Mouse (Mus musculus) embryonic facial prominence, embryonic 14.5 days (tissue): ENCODE results near the gene Ist1. TPM values are rescaled to one million over a fixed set of nuclear protein-coding genes. Genes with fewer than 3 reads are reported as not detected.
A peak's percentile ranks its signal among the peaks of the same experiment; 100 is the strongest.

Source experiments
- ATAC-seq: fragments of 200-750 bp; cut with Nextera tagmentation; 2 replicates; pipeline ENCODE4 v1.8.0; 2017; ENCODE audit warnings: low read depth, moderate number of reproducible peaks, moderate TSS enrichment
- DNase-seq: peaks from one replicate; pipeline ENCODE4 v3.0.0-alpha.2; 2015; ENCODE audit warnings: low spot score
- H3K27ac ChIP-seq: fragments of 300-500 bp; sonication (generic); replicated peaks from 2 replicates; pipeline ENCODE4 v1.5.1; 2014; ENCODE audit warnings: low read depth, mild to moderate bottlenecking, low read length, moderate library complexity
- H3K27me3 ChIP-seq: fragments of 300-500 bp; sonication (generic); replicated peaks from 2 replicates; pipeline ENCODE4 v1.6.1; 2014; ENCODE audit warnings: low read length; ENCODE audit not compliant: control insufficient read depth, insufficient read depth
- H3K36me3 ChIP-seq: fragments of 300-500 bp; sonication (generic); 2 replicates; pipeline ENCODE4 v1.6.1; 2014; ENCODE audit warnings: low read length, mixed read lengths; ENCODE audit not compliant: control insufficient read depth, insufficient read depth
- H3K4me1 ChIP-seq: fragments of 300-500 bp; sonication (generic); 2 replicates; pipeline ENCODE4 v1.6.1; 2014; ENCODE audit warnings: antibody characterized with exemption, low read length; ENCODE audit not compliant: control insufficient read depth, insufficient read depth
- H3K4me2 ChIP-seq: fragments of 300-500 bp; sonication (generic); 2 replicates; pipeline ENCODE4 v1.6.1; 2014; ENCODE audit warnings: low read depth, mild to moderate bottlenecking, low read length, moderate library complexity, mixed read lengths
- H3K4me3 ChIP-seq: fragments of 300-500 bp; sonication (generic); 2 replicates; pipeline ENCODE4 v1.5.1; 2014; ENCODE audit warnings: low read depth, mild to moderate bottlenecking, low read length
- H3K9ac ChIP-seq: fragments of 300-500 bp; sonication (generic); 2 replicates; pipeline ENCODE4 v1.6.1; 2014; ENCODE audit warnings: low read depth, mild to moderate bottlenecking, low read length, moderate library complexity, mixed read lengths
- H3K9me3 ChIP-seq: fragments of 300-500 bp; sonication (generic); 2 replicates; pipeline ENCODE4 v1.6.1; 2016; ENCODE audit warnings: low read length; ENCODE audit not compliant: control insufficient read depth
- WGBS: fragments of 180-500 bp; shearing (Covaris S2); extraction: QIAGEN DNeasy Blood & Tissue Kit; methylation state at CpG from one replicate; pipeline ENCODE4 v1.1.7; 2014; 5-methylcytosine and 5-hydroxymethylcytosine counted together
- polyA plus RNA-seq: library from polyadenylated mRNA; unstranded; fragments of >200 nt; fragmentation: Nextera tagmentation; extraction: Ambion mirVana; gene quantifications from 2 replicates; pipeline ENCODE4 v1.2.1, GENCODE M21; 2014

Gene Ist1
- polyA plus RNA-seq: 118 and 136 TPM in 2 replicates

- Histone ChIP-seq H3K36me3 (no peaks in the 10 kb centered on the region), H3K4me1 (peaks cover 22% of the 10 kb centered on the region), H3K27me3 (no peaks in the 10 kb centered on the region), H3K9ac (peak within 1 kb of the TSS; percentile 80), H3K4me3 (peak within 1 kb of the TSS; percentile 63), H3K9me3 (no peaks in the 10 kb centered on the region), H3K4me2 (peak within 1 kb of the TSS; percentile 70), H3K27ac (peak within 1 kb of the TSS; percentile 56)
- DNase-seq (peak; percentile 100), ATAC-seq (peak; percentile 96)
- WGBS: 0% methylated on average over 44 of the region's 57 CpGs
Measured at GRCm38 (mm10) chr8:109693146-109693900, at the start of gene Ist1. Gene Ist1, minus strand, starts transcription at chr8:109693260.

GRCm38 (mm10) chr8:109738049-109738380 is 45.0 kb upstream of the Ist1 start:
- H3K27ac ChIP-seq: peak overlapping the region; percentile 65; the same call in 1 of the 2 replicates
- H3K27me3 ChIP-seq: no peaks in the 10 kb centered on the region
- H3K36me3 ChIP-seq: peaks cover 16% of the 10 kb centered on the region
- no peak; the same call in 1 of the 2 replicates for ATAC-seq
- H3K4me2 ChIP-seq: peak overlapping the region; percentile 96
- H3K9ac ChIP-seq: peak overlapping the region; percentile 98
- no peak for DNase-seq
- peak overlapping the region; percentile 98 for H3K4me3 ChIP-seq
- H3K9me3 ChIP-seq: no peaks in the 10 kb centered on the region
- peaks cover 10% of the 10 kb centered on the region for H3K4me1 ChIP-seq
- 73% methylated on average over 1 of the region's 1 CpGs for WGBS

DNA sequence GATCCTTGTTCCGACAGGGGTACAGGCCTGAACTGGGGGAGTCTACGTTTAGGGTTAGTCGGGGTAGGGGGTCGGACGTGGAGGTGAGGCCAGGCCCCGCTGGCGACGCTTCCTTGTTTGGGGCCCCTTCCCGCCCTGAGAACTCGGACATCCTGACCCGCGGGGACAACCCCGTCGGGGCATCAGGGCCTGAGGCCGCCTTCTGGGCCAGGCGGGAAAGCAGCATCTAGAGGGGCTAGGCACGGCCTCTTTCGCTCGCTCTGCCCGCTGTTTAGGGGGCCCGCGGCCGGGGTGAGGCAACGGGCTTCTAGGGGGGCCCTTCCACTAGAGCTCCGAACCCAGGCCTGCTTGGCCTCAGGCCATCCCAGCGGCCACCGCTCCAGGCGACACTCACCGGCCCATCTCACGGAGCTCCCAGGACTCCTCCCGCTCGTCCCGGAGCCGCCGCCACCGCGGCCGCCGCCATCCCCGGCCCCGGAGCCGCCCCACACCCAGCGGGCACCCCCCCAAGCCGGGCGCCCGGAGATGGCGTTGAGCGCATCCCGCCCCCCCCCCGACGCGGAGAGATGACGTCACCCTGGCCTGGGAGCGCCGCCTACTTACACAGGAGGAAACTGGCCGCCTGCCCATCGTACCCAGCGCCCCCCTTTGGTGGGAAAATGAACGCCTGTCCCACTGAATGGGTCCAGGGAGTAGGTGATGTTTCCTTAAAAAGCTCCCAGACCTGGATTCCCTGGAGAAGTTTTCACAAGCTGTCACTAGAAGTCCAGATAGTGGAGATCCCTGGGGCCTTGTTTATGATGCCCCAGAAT is 44.4 kb upstream of the Ist1 start, which contains the start of gene Atxn1l:
Atxn1l (minus strand) TSS at position 503 of the 812 bp plus-strand sequence.
- peak; percentile 82 for ATAC-seq
- Histone ChIP-seq H3K27me3 (no peaks in the 10 kb centered on the region), H3K4me2 (peak within 1 kb of the TSS; percentile 96), H3K9ac (peak within 1 kb of the TSS; percentile 98), H3K27ac (peak within 1 kb of the TSS; percentile 65; the same call in 1 of the 2 replicates), H3K9me3 (no peaks in the 10 kb centered on the region), H3K36me3 (peaks cover 22% of the 10 kb centered on the region), H3K4me1 (peaks cover 10% of the 10 kb centered on the region), H3K4me3 (peak within 1 kb of the TSS; percentile 98)
- WGBS: under 1% methylated on average over 33 of the region's 59 CpGs
- DNase-seq: peak; percentile 78

GRCm38 (mm10) chr8:109736819-109737218 is 43.8 kb upstream of the Ist1 start:
- WGBS: 7% methylated on average over 8 of the region's 8 CpGs
- ATAC-seq: no peak
- H3K27ac ChIP-seq: 0 out of 2 replicates have a peak overlapping the region, but pooled peaks have one; percentile 65

GRCm38 (mm10) chr8:109734018-109734417 is 41.0 kb upstream of the Ist1 start:
- Histone ChIP-seq H3K9me3 (no peaks in the 10 kb centered on the region), H3K9ac (no peak overlapping the region), H3K27ac (no peak overlapping the region), H3K36me3 (peaks cover 54% of the 10 kb centered on the region), H3K4me2 (no peak overlapping the region), H3K4me1 (peaks cover 10% of the 10 kb centered on the region), H3K4me3 (no peak overlapping the region), H3K27me3 (no peaks in the 10 kb centered on the region)
- ATAC-seq: no peak
- 89% methylated on average over 3 of the region's 3 CpGs for WGBS
- no peak for DNase-seq

More at GRCm38 (mm10) chr8:109736819-109737218, 43.8 kb upstream of the Ist1 start:
- H3K9me3 ChIP-seq: no peaks in the 10 kb centered on the region
- no peaks in the 10 kb centered on the region for H3K27me3 ChIP-seq
- DNase-seq: no peak
- peaks cover 28% of the 10 kb centered on the region for H3K36me3 ChIP-seq
- H3K4me2 ChIP-seq: peak overlapping the region; percentile 96
- H3K4me1 ChIP-seq: peaks cover 10% of the 10 kb centered on the region
- peak overlapping the region; percentile 98 for H3K9ac ChIP-seq
- peak overlapping the region; percentile 98 for H3K4me3 ChIP-seq

DNA sequence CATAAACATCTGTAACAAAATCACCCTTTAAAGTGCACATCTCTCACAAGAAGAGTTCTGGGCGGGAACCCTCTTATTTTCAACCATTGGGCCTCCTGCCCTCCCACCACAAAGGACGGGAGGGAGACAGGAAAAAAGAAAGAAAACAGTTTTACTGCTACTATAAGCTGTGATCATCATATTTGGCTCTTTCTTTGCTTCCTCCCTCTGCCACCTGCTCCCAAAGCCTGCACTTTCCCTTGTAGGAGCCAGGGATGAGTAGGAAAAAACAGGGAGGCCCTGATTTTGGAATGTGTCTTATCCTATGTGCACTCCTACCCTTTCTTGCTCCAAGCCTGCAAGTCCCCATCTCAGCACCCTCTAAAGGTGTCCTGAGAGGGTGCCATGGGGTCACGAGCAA is 38.0 kb upstream of the Ist1 start:
- H3K9ac ChIP-seq: no peak overlapping the region
- ATAC-seq (no peak), DNase-seq (no peak)
- H3K27ac ChIP-seq: no peak overlapping the region
- H3K4me2 ChIP-seq: no peak overlapping the region
- peaks cover 78% of the 10 kb centered on the region for H3K36me3 ChIP-seq
- H3K9me3 ChIP-seq: no peaks in the 10 kb centered on the region
- 79% methylated on average over 3 of the region's 3 CpGs for WGBS
- H3K4me3 ChIP-seq: no peak overlapping the region
- H3K27me3 ChIP-seq: no peaks in the 10 kb centered on the region
- peaks cover 4% of the 10 kb centered on the region for H3K4me1 ChIP-seq

DNA sequence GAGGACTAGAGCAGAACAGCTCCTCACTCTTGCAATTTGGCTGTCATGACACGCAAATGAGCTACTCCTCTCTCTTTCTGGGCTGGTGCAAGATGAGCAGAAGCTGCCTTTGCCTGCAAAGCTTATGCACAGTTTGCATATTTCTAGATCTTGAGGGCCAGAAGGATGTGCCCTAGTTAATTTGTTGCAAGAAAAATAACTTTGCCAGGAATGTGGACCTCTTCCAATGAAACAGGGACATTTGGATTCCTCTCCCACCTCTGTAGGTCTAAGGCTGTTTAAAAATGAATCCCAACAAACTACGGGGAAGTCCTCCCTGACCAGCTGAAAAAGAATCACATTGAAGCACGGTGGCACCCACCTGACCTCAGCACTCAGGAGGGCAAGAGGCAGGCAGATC is 32.0 kb upstream of the Ist1 start:
- Histone ChIP-seq H3K9me3 (no peaks in the 10 kb centered on the region), H3K27ac (no peak overlapping the region), H3K4me1 (no peaks in the 10 kb centered on the region), H3K4me3 (no peak overlapping the region), H3K27me3 (no peaks in the 10 kb centered on the region), H3K9ac (no peak overlapping the region), H3K4me2 (no peak overlapping the region), H3K36me3 (peaks cover 92% of the 10 kb centered on the region)
- DNase-seq: no peak
- 87% methylated on average over 3 of the region's 3 CpGs for WGBS
- ATAC-seq: no peak

DNA sequence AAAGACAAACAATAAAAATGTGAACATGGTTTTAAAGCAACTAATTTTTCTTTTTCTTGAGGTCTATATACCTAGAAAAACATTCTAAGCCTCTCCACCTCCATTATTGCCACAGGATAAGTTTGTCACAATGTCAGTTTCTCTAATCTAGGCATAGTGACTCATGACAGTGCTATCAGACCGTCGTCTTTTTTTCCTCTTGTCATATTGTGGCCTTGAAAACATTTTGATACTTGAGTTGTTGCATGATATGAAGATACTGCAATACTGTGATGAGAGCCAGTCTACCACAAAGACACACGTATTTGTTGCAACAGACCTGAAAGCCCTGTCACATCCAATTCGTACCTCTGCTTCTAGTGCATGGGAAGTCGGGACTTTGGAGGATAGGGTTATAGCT is 21.9 kb upstream of the Ist1 start:
- DNase-seq (no peak), ATAC-seq (no peak)
- H3K4me3 ChIP-seq: no peak overlapping the region
- no peaks in the 10 kb centered on the region for H3K4me1 ChIP-seq
- no peak overlapping the region for H3K4me2 ChIP-seq
- no peak overlapping the region for H3K9ac ChIP-seq
- no peaks in the 10 kb centered on the region for H3K27me3 ChIP-seq
- H3K9me3 ChIP-seq: no peaks in the 10 kb centered on the region
- 94% methylated on average over 5 of the region's 5 CpGs for WGBS
- no peak overlapping the region for H3K27ac ChIP-seq
- peaks cover 95% of the 10 kb centered on the region for H3K36me3 ChIP-seq
